Mouse (Mus musculus) neutrophil, adult 83 days (primary cell): ENCODE results near the gene Arl8a. TPM values are rescaled to one million over a fixed set of nuclear protein-coding genes. Genes with fewer than 3 reads are reported as not detected.

ENCODE experiments used
- total RNA-seq, 2 experiments: library from RNA; stranded (reverse); gene quantifications; one replicate each; pipeline ENCODE4 v1.2.4; 2023

Arl8a gene
- total RNA-seq = 10 to 100 TPM; 85.1 to 85.3 TPM

DNA sequence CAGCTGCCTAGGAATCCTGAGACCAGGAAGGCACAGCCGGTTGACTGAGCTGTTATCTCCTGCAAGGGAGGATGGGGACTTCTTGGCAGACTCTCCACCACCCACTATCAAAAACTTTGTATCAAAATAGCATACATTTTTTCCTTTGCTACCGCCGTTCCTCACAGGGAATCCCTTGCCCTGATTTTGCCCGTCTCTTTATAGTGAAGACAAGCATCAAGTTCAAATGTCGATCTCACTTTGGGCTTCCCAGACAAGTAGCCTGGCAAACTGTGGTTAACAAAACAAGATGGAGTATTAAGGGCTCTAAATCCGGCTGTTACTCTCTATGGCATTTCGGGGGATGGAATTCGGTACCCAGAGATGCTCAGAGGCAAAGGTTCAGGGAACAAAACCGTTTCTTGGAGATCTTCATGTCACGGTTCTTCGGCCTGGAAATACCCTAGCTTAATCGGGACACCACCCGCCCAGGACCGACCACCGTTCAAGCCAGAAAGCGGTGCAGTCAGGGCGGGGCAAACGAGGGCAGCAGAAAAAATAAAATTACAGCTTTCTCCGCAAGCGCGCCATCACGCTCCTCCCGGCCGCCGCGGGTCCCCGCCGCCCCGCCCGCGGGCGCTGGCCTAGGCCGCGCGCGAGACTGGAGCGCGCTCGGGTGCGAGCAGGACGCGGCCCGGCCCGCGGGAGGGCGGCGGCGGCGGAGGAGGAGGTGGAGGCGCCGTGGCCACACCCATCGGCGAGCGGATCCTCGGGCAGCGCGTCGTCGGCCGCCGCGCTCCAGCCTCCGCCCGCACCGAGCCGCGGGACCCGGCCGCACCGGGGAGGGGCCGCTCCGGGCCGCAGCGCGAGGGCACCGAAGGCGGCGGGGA, at the start of gene Arl8a:
Gene Arl8a (plus strand): TSS at position 748 of the 869 bp plus-strand sequence.

GRCm38 (mm10) chr1:135105124-135105523, 41.5 kb upstream of the Arl8a start, which contains the start of gene Lgr6:
Gene Lgr6 (minus strand): TSS chr1:135105276.

DNA sequence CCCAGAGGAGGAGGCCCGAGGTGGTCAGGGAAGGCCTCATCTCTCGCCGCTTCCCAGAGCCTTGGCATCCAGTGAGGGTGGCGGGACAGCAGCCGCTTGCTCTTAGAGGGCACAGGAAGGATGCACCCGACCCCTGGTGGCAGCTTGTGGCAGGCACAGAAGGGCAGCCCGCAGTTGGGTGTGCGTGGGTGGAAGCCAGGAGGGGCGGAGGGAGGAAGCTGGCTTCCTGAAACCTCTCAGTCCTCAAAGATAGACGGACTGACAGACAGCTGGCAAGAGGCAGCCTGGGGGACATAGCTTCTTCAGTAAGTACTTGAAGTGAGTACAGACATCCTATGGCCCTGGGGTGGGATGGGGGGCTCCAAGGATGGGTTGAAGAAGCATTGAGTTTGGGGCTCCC, 14.2 kb upstream of the Arl8a start, which contains the start of gene Ptpn7:
Gene Ptpn7 (plus strand): TSS at position 228 of the 400 bp plus-strand sequence.

GRCm38 (mm10) chr1:135167435-135167834, 20.8 kb downstream of the Arl8a start, which contains the start of gene Gpr37l1:
Gene Gpr37l1 (minus strand): TSS chr1:135167681.

Other genes with a start within 250 kb of the Arl8a start
- gene Ppp1r12b, start 190.9 kb upstream of the Arl8a start, total RNA-seq = 10 to 100 TPM in 1 of 2 experiments, 1 to 10 TPM in 1; 9.5 to 10.6 TPM
- 10 to 100 TPM; 10.5 to 13.7 TPM for gene Ube2t, start 184.3 kb upstream of the Arl8a start, total RNA-seq
- gene Lgr6, start 41.5 kb upstream of the Arl8a start, total RNA-seq = not detected
- gene Ptpn7, start 14.1 kb upstream of the Arl8a start, total RNA-seq = 10 to 100 TPM; 60.2 to 62.5 TPM
- gene Gpr37l1, start 20.9 kb downstream of the Arl8a start, total RNA-seq = not detected
- gene Elf3, start 111.7 kb downstream of the Arl8a start, total RNA-seq = not detected
- 100 to 1,000 TPM; 152 to 164 TPM for gene Rnpep, start 137.3 kb downstream of the Arl8a start, total RNA-seq
- gene Timm17a, start 167.0 kb downstream of the Arl8a start, total RNA-seq = 10 to 100 TPM; 28.7 to 35.1 TPM
- gene Lmod1, start 178.0 kb downstream of the Arl8a start, total RNA-seq = not detected
- gene Shisa4, start 228.4 kb downstream of the Arl8a start, total RNA-seq = 1 to 10 TPM in 1 of 2 experiments, under 1 TPM in 1; 0.46 to 1.0 TPM